Mouse (Mus musculus): Measurements from ENCODE around the gene Pdzd8. TPM values are rescaled to one million over a fixed set of nuclear protein-coding genes. Genes with fewer than 3 reads are reported as not detected.

Gene Pdzd8
- polyA plus RNA-seq, 1 experiment, result 5.1 TPM

DNA sequence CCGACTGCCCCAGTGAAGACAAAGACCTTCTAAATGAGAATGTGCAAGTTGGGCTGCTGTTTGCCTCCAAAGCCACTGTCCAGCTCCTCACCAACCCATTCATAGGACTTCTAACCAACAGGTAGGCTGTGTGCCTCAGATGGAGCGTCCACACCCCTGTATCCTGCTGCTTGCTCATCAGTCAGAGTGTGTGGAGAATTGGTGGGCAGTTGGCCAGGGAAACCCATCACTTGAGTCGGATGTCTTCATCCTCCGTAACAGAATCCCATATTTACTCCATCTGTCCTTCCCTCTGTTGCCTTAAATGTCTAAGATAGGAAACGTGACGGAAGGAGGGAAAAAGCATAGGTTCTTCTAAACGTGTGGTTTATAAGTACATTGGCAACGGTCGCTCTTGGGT, 82.4 kb downstream of the Pdzd8 start:
- Histone ChIP-seq H3K4me1 (ENCODE audit: control insufficient read depth, insufficient read depth, insufficient read length) (peaks cover 2% of the 10 kb centered on the region; the same call in 1 of the 2 replicates), H3K27ac (ENCODE audit: insufficient read depth, low read length) (no peak overlapping the region), H3K36me3 (ENCODE audit: control insufficient read depth, insufficient read depth, low read length) (no peaks in the 10 kb centered on the region), H3K4me3 (ENCODE audit: extremely low read depth, insufficient read depth, insufficient read length) (no peak overlapping the region), H3K27me3 (ENCODE audit: control insufficient read depth, insufficient read depth, low read length) (no peaks in the 10 kb centered on the region)
- DNase-seq (ENCODE audit: low read depth in 1 of 2, low spot score in 2 of 2), result no peak
- 90% methylated on average over 9 of the region's 9 CpGs for WGBS
- TF ChIP-seq CTCF (IDR thresholded peaks at IDR 0.05; ENCODE audit: extremely low read depth, insufficient read depth, insufficient read length, insufficient replicate concordance) (no peak), POLR2A (IDR thresholded peaks at IDR 0.05; ENCODE audit: low read depth, low read length) (no peak)

DNA sequence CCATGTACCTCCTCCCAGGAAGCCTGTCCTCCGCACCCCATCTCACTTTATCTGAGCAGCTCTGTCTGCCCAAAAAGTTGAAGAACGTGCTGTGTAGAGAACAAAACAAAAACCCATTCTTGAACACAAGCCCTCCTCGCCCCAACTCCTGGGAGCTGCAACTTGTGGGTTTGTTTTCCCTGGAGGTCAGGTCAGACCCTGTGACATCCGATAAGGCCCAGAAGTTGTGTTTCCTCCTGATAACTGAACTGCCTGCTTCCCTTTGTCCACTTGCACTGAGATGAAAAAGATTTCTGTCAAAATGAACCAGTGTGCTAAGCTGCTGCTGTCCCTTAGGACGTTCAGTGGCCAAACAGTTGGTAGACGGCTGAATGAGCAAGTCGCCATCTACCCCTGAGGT, 84.0 kb downstream of the Pdzd8 start:
- no peak for DNase-seq (ENCODE audit: low read depth in 1 of 2, low spot score in 2 of 2)
- Histone ChIP-seq H3K27ac (ENCODE audit: insufficient read depth, low read length) (no peak overlapping the region), H3K4me3 (ENCODE audit: extremely low read depth, insufficient read depth, insufficient read length) (no peak overlapping the region), H3K27me3 (ENCODE audit: control insufficient read depth, insufficient read depth, low read length) (no peaks in the 10 kb centered on the region), H3K36me3 (ENCODE audit: control insufficient read depth, insufficient read depth, low read length) (no peaks in the 10 kb centered on the region), H3K4me1 (ENCODE audit: control insufficient read depth, insufficient read depth, insufficient read length) (peaks cover 2% of the 10 kb centered on the region; the same call in 1 of the 2 replicates)
- 40% methylated on average over 7 of the region's 7 CpGs for WGBS
- TF ChIP-seq POLR2A (IDR thresholded peaks at IDR 0.05; ENCODE audit: low read depth, low read length) (no peak), CTCF (IDR thresholded peaks at IDR 0.05; ENCODE audit: extremely low read depth, insufficient read depth, insufficient read length, insufficient replicate concordance) (no peak)

GRCm38 (mm10) chr19:59260718-59261442, 84.7 kb downstream of the Pdzd8 start, which contains the start of gene Slc18a2:
Gene Slc18a2, plus strand, starts transcription at chr19:59260896.
- no peak for DNase-seq (ENCODE audit: low read depth in 1 of 2, low spot score in 2 of 2)

DNA sequence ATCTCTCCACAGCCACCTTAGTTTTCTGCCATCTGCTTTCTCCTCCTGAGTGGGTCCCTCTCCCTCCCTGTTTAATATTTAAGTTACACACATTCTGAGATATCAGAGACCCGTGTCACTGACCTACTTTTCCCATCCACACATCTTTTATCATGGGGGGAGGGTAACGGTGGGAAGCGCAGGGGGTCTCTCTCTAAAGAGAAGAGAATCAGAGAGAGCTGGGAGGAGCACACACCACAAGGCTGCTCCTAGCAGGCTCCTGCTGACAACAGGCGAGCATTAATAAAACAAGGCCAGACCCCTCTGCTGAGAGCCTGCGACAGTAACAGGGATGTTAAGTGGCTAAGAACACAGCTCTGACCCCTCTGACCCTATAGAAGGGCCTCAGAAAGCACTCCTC, 85.9 kb downstream of the Pdzd8 start:
- H3K36me3 ChIP-seq (ENCODE audit: control insufficient read depth, insufficient read depth, low read length), result no peaks in the 10 kb centered on the region
- no peaks in the 10 kb centered on the region for H3K27me3 ChIP-seq (ENCODE audit: control insufficient read depth, insufficient read depth, low read length)
- no peak for TF ChIP-seq CTCF (IDR thresholded peaks at IDR 0.05; ENCODE audit: extremely low read depth, insufficient read depth, insufficient read length, insufficient replicate concordance)
- TF ChIP-seq POLR2A (IDR thresholded peaks at IDR 0.05; ENCODE audit: low read depth, low read length), result no peak
- no peak overlapping the region for H3K4me3 ChIP-seq (ENCODE audit: extremely low read depth, insufficient read depth, insufficient read length)
- H3K27ac ChIP-seq (ENCODE audit: insufficient read depth, low read length), result no peak overlapping the region
- DNase-seq (ENCODE audit: low read depth in 1 of 2, low spot score in 2 of 2), result no peak
- peaks cover 2% of the 10 kb centered on the region; the same call in 1 of the 2 replicates for H3K4me1 ChIP-seq (ENCODE audit: control insufficient read depth, insufficient read depth, insufficient read length)
- 88% methylated on average over 5 of the region's 5 CpGs for WGBS

More at GRCm38 (mm10) chr19:59260718-59261442, 84.7 kb downstream of the Pdzd8 start, which contains the start of gene Slc18a2:
- no peaks in the 10 kb centered on the region for H3K36me3 ChIP-seq (ENCODE audit: control insufficient read depth, insufficient read depth, low read length)
- peaks cover 2% of the 10 kb centered on the region; the same call in 1 of the 2 replicates for H3K4me1 ChIP-seq (ENCODE audit: control insufficient read depth, insufficient read depth, insufficient read length)
- H3K4me3 ChIP-seq (ENCODE audit: extremely low read depth, insufficient read depth, insufficient read length), result no peak within 1 kb of the TSS
- no peak within 1 kb of the TSS for H3K27ac ChIP-seq (ENCODE audit: insufficient read depth, low read length)
- TF ChIP-seq CTCF (IDR thresholded peaks at IDR 0.05; ENCODE audit: extremely low read depth, insufficient read depth, insufficient read length, insufficient replicate concordance) (no peak), POLR2A (IDR thresholded peaks at IDR 0.05; ENCODE audit: low read depth, low read length) (no peak)
- 3% methylated on average over 55 of the region's 55 CpGs for WGBS
- H3K27me3 ChIP-seq (ENCODE audit: control insufficient read depth, insufficient read depth, low read length), result no peaks in the 10 kb centered on the region

DNA sequence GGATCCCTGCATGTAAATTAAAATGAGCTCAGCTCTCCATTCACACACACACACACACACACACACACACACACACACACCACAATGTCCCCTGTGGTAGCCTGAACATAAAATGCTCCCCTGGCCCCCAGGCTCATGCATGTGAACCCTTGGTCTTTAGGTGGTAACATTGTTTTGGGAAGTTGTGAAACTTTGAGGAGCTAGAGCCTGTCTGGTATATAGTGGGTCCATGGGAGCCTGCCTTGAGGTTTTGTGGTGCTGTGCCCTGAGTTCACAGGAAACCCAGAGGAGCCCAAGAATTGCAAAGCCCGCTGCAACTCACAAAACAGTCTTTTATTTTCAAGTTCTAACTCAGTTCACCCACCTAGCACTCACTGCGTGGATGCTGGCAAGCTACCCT, 92.9 kb downstream of the Pdzd8 start:
- no peaks in the 10 kb centered on the region for H3K36me3 ChIP-seq (ENCODE audit: control insufficient read depth, insufficient read depth, low read length)
- H3K4me3 ChIP-seq (ENCODE audit: extremely low read depth, insufficient read depth, insufficient read length), result no peak overlapping the region
- H3K4me1 ChIP-seq (ENCODE audit: control insufficient read depth, insufficient read depth, insufficient read length), result no peaks in the 10 kb centered on the region
- no peak for DNase-seq (ENCODE audit: low read depth in 1 of 2, low spot score in 2 of 2)
- 17% methylated on average over 2 of the region's 2 CpGs for WGBS
- no peak overlapping the region for H3K27ac ChIP-seq (ENCODE audit: insufficient read depth, low read length)
- no peak for TF ChIP-seq POLR2A (IDR thresholded peaks at IDR 0.05; ENCODE audit: low read depth, low read length)
- no peak for TF ChIP-seq CTCF (IDR thresholded peaks at IDR 0.05; ENCODE audit: extremely low read depth, insufficient read depth, insufficient read length, insufficient replicate concordance)
- no peaks in the 10 kb centered on the region for H3K27me3 ChIP-seq (ENCODE audit: control insufficient read depth, insufficient read depth, low read length)

DNA sequence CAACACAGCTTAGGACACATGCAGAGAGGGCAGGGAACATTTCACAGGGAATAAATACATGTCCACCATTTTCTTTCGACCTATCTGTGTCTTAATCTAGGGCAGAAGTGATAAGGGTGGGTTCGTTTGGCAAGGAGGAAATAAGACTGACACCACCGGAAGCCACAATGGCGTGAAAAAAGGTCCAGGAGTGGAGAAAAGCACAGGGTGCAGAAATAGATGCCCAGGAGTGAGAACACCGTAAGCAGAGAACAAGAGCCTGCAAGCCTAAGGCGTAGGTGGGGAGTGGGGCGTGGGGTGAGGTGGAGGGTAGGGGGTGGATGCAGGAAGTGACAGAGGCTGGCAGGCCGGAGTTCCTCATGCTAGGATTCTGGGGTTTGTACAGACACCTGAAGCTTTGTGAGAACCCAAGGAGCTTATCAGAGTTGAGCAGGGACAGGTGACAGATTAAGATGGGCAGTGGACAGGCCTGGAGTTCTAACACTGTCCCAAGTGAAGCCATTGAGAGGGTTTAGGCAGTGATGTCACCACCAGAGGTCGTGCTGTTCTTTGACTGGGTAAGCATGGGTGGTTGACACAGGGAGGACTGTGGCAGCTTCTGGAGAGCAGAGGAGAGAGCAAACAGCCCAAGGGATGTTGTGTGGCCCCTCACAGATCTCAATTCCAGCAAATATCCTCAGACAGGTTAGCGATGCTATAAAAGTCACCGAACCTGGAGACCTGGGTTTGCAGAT, 96.9 kb downstream of the Pdzd8 start:
- Histone ChIP-seq H3K4me3 (ENCODE audit: extremely low read depth, insufficient read depth, insufficient read length) (no peak overlapping the region), H3K4me1 (ENCODE audit: control insufficient read depth, insufficient read depth, insufficient read length) (no peaks in the 10 kb centered on the region), H3K27ac (ENCODE audit: insufficient read depth, low read length) (no peak overlapping the region; the same call in 1 of the 2 replicates), H3K36me3 (ENCODE audit: control insufficient read depth, insufficient read depth, low read length) (no peaks in the 10 kb centered on the region), H3K27me3 (ENCODE audit: control insufficient read depth, insufficient read depth, low read length) (no peaks in the 10 kb centered on the region)
- TF ChIP-seq CTCF (IDR thresholded peaks at IDR 0.05; ENCODE audit: extremely low read depth, insufficient read depth, insufficient read length, insufficient replicate concordance), result no peak
- TF ChIP-seq POLR2A (IDR thresholded peaks at IDR 0.05; ENCODE audit: low read depth, low read length), result no peak
- 29% methylated on average over 11 of the region's 11 CpGs for whole genome bisulfite sequencing
- DNase-seq (ENCODE audit: low read depth in 1 of 2, low spot score in 2 of 2), result no peak

Measured in spleen, adult 2 months (tissue).